Mouse (Mus musculus) liver, embryonic 16.5 days (tissue): ENCODE measurements at regions not wholly inside any gene's neighbourhood (a gene's known extent, or its start where the extent isn't known, plus 50 kb on each side); places are given as distances from the start of the nearest gene placed in this dataset.

ENCODE experiments used
- ATAC-seq: fragments of 200-750 bp; cut with Nextera tagmentation; 2 replicates; pipeline ENCODE4 v1.8.0; 2017; ENCODE audit warnings: low read depth, mild to moderate bottlenecking, moderate number of reproducible peaks, moderate library complexity
- H3K27ac ChIP-seq: fragments of 300-500 bp; sonication (generic); 2 replicates; pipeline ENCODE4 v1.5.1; 2014; ENCODE audit warnings: mild to moderate bottlenecking, low read length
- H3K27me3 ChIP-seq: fragments of 300-500 bp; sonication (generic); 2 replicates; pipeline ENCODE4 v1.6.1; 2014; ENCODE audit warnings: low read depth, low read length, mixed read lengths; ENCODE audit not compliant: control insufficient read depth, insufficient read depth
- H3K36me3 ChIP-seq: fragments of 300-500 bp; sonication (generic); 2 replicates; pipeline ENCODE4 v1.6.1; 2014; ENCODE audit warnings: mild to moderate bottlenecking; ENCODE audit not compliant: control insufficient read depth, insufficient read depth
- H3K4me1 ChIP-seq: fragments of 300-500 bp; sonication (generic); 2 replicates; pipeline ENCODE4 v1.6.1; 2014; ENCODE audit warnings: low read depth, low read length, mixed read lengths; ENCODE audit not compliant: control insufficient read depth
- H3K4me2 ChIP-seq: fragments of 300-500 bp; sonication (generic); 2 replicates; pipeline ENCODE4 v1.6.1; 2014; ENCODE audit warnings: low read depth, low read length, mixed read lengths
- H3K4me3 ChIP-seq: fragments of 300-500 bp; sonication (generic); 2 replicates; pipeline ENCODE4 v1.5.1; 2014; ENCODE audit warnings: low read depth, mild to moderate bottlenecking, low read length
- H3K9ac ChIP-seq: fragments of 300-500 bp; sonication (generic); 2 replicates; pipeline ENCODE4 v1.6.1; 2014; ENCODE audit warnings: low read depth, low read length
- H3K9me3 ChIP-seq: fragments of 300-500 bp; sonication (generic); replicated peaks from 2 replicates; pipeline ENCODE4 v1.6.1; 2016; ENCODE audit warnings: low read length; ENCODE audit not compliant: control insufficient read depth
- WGBS: fragments of 180-500 bp; shearing (Covaris S2); extraction: QIAGEN DNeasy Blood & Tissue Kit; methylation state at CpG from one replicate; pipeline ENCODE4 v1.1.7; 2014; ENCODE audit not compliant: insufficient replicate concordance; 5-methylcytosine and 5-hydroxymethylcytosine counted together

- Histone ChIP-seq H3K27me3 (no peaks in the 10 kb centered on the region), H3K4me2 (no peak overlapping the region), H3K9me3 (no peaks in the 10 kb centered on the region), H3K9ac (no peak overlapping the region), H3K4me1 (no peaks in the 10 kb centered on the region), H3K4me3 (no peak overlapping the region), H3K27ac (no peak overlapping the region), H3K36me3 (no peaks in the 10 kb centered on the region)
- WGBS: 54% methylated on average over 10 of the region's 10 CpGs
- ATAC-seq: no peak
Observed at GRCm38 (mm10) chr17:9725704-9726469, 56.4 kb upstream of the Pabpc6 start.

- no peak overlapping the region for H3K4me3 ChIP-seq
- 52% methylated on average over 4 of the region's 4 CpGs for WGBS
- H3K27me3 ChIP-seq: no peaks in the 10 kb centered on the region
- H3K9ac ChIP-seq: no peak overlapping the region
- no peak overlapping the region for H3K27ac ChIP-seq
- no peaks in the 10 kb centered on the region for H3K36me3 ChIP-seq
- no peaks in the 10 kb centered on the region for H3K4me1 ChIP-seq
- no peaks in the 10 kb centered on the region for H3K9me3 ChIP-seq
- H3K4me2 ChIP-seq: no peak overlapping the region
- ATAC-seq: no peak
Observed at GRCm38 (mm10) chr17:9723484-9723883, 54.0 kb upstream of the Pabpc6 start.

GRCm38 (mm10) chr17:9722709-9723108 lies 53.2 kb upstream of the Pabpc6 start:
- Histone ChIP-seq H3K4me2 (no peak overlapping the region), H3K27ac (no peak overlapping the region), H3K36me3 (no peaks in the 10 kb centered on the region), H3K4me3 (no peak overlapping the region), H3K4me1 (no peaks in the 10 kb centered on the region), H3K9ac (no peak overlapping the region), H3K27me3 (no peaks in the 10 kb centered on the region), H3K9me3 (no peaks in the 10 kb centered on the region)
- ATAC-seq: no peak
- 20% methylated on average over 4 of the region's 4 CpGs for WGBS
